Mouse (Mus musculus) heart, postnatal 0 days (tissue): ENCODE measurements around the gene Lin7a.

Experiments
- CTCF ChIP-seq: IDR thresholded peaks from 2 replicates; pipeline ENCODE4 v1.5.1; 2016; ENCODE audit warnings: antibody characterized with exemption, control low read depth, low read depth
- EP300 ChIP-seq: IDR thresholded peaks from 2 replicates; pipeline ENCODE4 v1.6.1; 2016; ENCODE audit warnings: antibody characterized with exemption, low read depth

- TF ChIP-seq CTCF (no peak), EP300 (no peak)
Measured at GRCm38 (mm10) chr10:107351696-107352485, 80.4 kb downstream of the Lin7a start.
